Mouse (Mus musculus): ENCODE measurements around the gene Tmcc1.

GRCm38 (mm10) chr6:116003516-116003915 lies 189.8 kb downstream of the Tmcc1 start:
- TF ChIP-seq CTCF (IDR thresholded peaks at IDR 0.05; ENCODE audit: low read depth) (no peak), EP300 (optimal IDR thresholded peaks at IDR 0.05) (no peak)

All from stomach, postnatal 0 days (tissue).